Mouse (Mus musculus): Measurements from ENCODE around the gene Bcl9l. TPM values are rescaled to one million over a fixed set of nuclear protein-coding genes. Genes with fewer than 3 reads are reported as not detected.
A peak's percentile ranks its signal among the peaks of the same experiment; 100 is the strongest.

The Bcl9l gene
- polyA plus RNA-seq, 1 experiment from 2014 or later = 11.1 TPM

DNA sequence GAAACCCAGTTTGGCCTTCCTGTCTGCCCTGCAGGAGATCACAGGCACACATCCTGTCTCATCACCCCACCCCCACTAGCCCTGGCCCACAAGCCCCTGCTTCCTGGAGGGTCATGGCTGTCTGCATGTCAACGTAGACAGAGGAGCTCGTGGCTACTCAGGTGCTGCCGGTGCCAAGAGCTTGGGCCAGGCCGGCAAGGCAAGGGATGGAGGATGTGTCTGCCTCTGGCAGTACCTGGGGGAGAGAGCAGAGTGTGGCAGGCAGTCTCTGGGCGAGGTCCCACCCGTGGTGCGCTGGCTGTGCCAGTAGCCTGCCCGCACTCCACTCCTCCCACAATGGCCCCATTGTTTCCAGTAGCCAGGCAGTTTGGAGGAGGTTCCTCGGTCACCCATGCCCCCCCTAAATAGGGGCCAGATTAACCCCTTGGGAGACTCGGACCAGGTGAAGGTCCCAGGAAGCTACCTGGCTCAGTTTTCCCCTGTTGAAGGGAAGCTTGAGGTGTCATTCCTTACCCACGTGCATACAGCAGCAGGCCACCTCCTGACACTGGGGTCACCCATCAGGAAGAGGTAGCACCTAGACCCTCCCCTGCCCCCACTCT lies 11.7 kb downstream of the Bcl9l start:
- Histone ChIP-seq H3K9me3 (replicated peaks; ENCODE audit: control insufficient read depth, low read length) (no peaks in the 10 kb centered on the region), H3K27ac (ENCODE audit: low read length) (peak overlapping the region; percentile 98), H3K36me3 (ENCODE audit: control insufficient read depth, insufficient read depth) (0 out of 2 replicates have a peak, but pooled peaks cover 2% of the 10 kb centered on the region), H3K4me3 (ENCODE audit: low read length) (peak overlapping the region; percentile 5; the same call in 1 of the 2 replicates), H3K27me3 (ENCODE audit: control insufficient read depth, insufficient read depth, low read length) (no peaks in the 10 kb centered on the region), H3K4me2 (ENCODE audit: low read depth, low read length) (peak overlapping the region; percentile 27), H3K4me1 (ENCODE audit: control insufficient read depth, insufficient read depth, low read length) (peaks cover 93% of the 10 kb centered on the region), H3K9ac (ENCODE audit: low read length) (peak overlapping the region; percentile 70)
- 27% methylated on average over 11 of the region's 11 CpGs for WGBS
- ATAC-seq (replicated peaks; ENCODE audit: extremely low read depth, insufficient read depth, low FRiP score) = no peak

DNA sequence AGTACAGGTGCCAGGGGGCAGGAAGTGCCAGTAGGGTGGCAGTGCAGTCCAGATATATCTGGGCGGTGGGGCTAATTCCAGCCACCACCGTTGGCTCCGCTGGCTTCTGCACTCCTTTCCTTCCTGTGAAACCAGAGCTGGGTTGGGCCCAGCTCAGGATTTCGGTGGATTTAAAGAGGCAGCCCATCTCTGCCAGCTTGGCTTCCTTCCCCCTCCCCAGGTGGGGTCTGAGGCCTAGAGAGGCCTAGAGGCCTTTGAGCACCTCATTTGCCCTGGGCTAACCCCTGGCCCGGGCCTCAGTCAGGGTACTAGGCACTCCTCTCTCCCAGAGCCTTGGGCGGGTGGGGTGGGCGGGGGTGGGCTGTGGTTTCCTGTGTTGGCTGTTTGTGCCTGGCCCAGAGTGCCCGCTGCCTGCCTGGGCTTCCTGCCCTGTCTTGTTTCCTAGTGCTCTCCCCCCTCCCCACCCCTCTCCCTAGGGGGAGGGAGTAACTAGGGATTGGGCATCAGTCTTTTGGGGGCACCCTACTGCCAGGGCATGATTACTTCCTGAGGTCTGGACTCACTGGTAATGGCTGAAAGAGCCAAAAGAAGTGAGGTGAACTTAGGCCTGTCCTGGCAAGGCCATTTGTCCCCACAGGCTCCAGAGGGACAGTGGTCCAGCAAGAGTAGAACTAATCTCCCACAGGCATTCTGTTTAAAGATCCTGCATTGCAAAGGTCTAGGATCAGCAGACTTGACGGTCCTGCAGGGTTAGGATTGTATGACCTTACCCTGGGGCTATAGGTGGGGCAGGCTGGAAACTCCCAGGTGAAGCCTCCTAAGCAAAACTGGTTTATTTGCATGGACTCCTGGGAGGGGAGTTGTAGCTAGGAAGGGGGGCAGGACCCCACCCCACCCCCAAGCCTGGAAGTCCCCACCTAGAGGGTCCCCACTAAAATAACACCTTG lies 12.5 kb downstream of the Bcl9l start:
- H3K9ac ChIP-seq (ENCODE audit: low read length) = peak overlapping the region; percentile 70
- no peak for ATAC-seq (replicated peaks; ENCODE audit: extremely low read depth, insufficient read depth, low FRiP score)
- peak overlapping the region; percentile 27 for H3K4me2 ChIP-seq (ENCODE audit: low read depth, low read length)
- H3K36me3 ChIP-seq (ENCODE audit: control insufficient read depth, insufficient read depth) = 0 out of 2 replicates have a peak, but pooled peaks cover 2% of the 10 kb centered on the region
- peak overlapping the region; percentile 98 for H3K27ac ChIP-seq (ENCODE audit: low read length)
- 44% methylated on average over 9 of the region's 9 CpGs for WGBS
- peak overlapping the region; percentile 5; the same call in 1 of the 2 replicates for H3K4me3 ChIP-seq (ENCODE audit: low read length)
- no peaks in the 10 kb centered on the region for H3K9me3 ChIP-seq (replicated peaks; ENCODE audit: control insufficient read depth, low read length)
- H3K4me1 ChIP-seq (ENCODE audit: control insufficient read depth, insufficient read depth, low read length) = peaks cover 90% of the 10 kb centered on the region
- no peaks in the 10 kb centered on the region for H3K27me3 ChIP-seq (ENCODE audit: control insufficient read depth, insufficient read depth, low read length)

DNA sequence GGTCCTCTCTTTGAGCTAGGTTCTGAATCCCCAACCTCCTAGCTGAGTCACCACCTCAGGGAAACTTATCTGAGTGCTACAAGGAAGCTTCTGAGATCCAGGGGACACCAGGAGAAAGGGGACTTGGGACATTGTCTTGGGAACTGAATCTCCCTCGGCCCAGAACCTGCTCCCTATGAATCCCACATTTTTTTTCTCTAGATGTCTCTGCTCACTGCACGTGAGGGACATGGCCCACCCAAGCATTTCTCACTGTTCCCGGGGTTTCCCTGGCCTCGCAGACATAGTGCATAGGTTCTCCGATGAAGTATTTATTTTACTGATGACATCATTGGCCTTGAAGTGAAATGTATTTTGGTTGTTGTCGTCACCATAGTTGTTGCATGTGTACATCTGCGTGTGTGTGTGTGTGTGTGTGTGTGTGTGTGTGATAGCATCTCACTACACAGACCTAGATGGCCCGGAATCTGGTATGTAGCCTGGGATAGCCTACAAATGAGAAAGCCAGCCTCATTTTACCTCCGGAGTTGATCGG lies 13.3 kb downstream of the Bcl9l start:
- H3K4me1 ChIP-seq (ENCODE audit: control insufficient read depth, insufficient read depth, low read length) = peaks cover 90% of the 10 kb centered on the region
- H3K36me3 ChIP-seq (ENCODE audit: control insufficient read depth, insufficient read depth) = peaks cover 4% of the 10 kb centered on the region; the same call in 1 of the 2 replicates
- no peaks in the 10 kb centered on the region for H3K9me3 ChIP-seq (replicated peaks; ENCODE audit: control insufficient read depth, low read length)
- 73% methylated on average over 10 of the region's 10 CpGs for WGBS
- ATAC-seq (replicated peaks; ENCODE audit: extremely low read depth, insufficient read depth, low FRiP score) = no peak
- H3K27me3 ChIP-seq (ENCODE audit: control insufficient read depth, insufficient read depth, low read length) = no peaks in the 10 kb centered on the region
- peak overlapping the region; percentile 98; the same call in 1 of the 2 replicates for H3K27ac ChIP-seq (ENCODE audit: low read length)
- H3K9ac ChIP-seq (ENCODE audit: low read length) = no peak overlapping the region
- no peak overlapping the region for H3K4me3 ChIP-seq (ENCODE audit: low read length)
- no peak overlapping the region for H3K4me2 ChIP-seq (ENCODE audit: low read depth, low read length)

DNA sequence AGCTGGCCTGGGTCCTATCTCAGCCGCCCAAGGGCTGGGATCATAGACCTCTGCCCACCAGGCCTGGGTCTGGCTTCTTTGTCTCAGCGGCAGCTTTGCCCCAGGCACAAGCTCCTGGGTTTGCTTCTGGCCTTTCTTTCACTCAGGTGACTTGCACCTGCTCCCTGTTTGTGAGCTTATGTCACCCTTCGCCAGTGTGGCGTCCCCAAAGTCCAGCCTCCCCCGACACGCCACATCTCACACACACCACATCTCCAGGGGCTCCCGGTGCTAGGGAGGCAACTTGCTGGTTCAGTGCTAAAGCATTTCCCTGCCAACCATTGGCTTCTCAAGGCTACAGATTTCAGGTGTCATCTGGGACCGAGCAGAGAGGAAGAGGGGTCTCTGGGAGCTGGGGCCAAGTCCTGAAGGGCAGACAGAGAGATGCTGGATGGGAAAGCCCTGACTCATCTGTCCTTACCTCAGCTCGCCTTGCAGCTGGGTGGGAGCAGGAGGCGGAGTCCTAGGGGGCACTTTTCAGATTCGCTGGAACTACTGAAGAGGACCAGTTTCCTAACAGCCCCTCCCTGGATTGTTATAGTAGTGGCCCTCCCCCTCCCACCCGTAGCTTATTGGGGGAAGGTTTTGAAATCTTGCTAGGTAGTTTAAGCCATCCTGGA lies 14.3 kb downstream of the Bcl9l start:
- WGBS = 45% methylated on average over 12 of the region's 12 CpGs
- no peak for ATAC-seq (replicated peaks; ENCODE audit: extremely low read depth, insufficient read depth, low FRiP score)

DNA sequence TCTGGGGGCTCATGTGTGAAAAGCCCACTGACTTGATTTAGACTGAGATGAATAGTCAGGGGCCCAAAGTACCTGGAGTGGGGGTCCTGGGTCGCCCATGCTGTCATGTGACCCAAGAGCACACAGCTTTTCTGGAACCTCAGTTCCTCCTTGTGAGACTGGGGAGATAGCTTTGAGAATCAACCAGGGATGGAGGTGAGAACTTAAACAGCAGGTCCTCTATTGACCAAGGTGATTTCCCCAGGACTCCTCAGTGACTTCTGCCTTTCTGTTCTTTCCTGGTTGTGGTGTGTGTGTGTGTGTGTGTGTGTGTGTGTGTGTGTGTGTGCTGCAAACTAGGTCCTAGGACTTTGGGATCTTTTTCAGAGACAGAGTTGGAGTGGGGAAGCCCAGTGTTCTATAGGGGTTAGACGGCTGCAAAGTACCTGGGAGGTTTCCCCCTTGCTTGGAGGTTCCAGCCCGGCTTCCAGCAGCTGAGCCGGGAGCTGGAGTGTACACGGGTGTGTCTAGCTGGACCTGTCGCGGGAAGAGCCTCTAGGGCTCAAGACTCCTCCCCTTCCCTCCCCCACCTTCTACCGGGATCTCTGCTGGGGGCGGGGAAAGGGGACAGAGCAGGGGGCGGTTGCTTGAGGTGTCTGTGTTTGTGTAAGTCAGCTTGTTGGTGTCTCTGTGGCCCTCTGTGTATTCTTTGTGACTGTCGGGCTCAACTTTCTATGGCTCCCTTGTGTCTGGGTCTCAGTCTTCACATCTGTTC lies 15.2 kb downstream of the Bcl9l start:
- Histone ChIP-seq H3K36me3 (ENCODE audit: control insufficient read depth, insufficient read depth) (peaks cover 7% of the 10 kb centered on the region), H3K4me3 (ENCODE audit: low read length) (peak overlapping the region; percentile 61), H3K27me3 (ENCODE audit: control insufficient read depth, insufficient read depth, low read length) (no peaks in the 10 kb centered on the region), H3K9me3 (replicated peaks; ENCODE audit: control insufficient read depth, low read length) (no peaks in the 10 kb centered on the region), H3K9ac (ENCODE audit: low read length) (peak overlapping the region; percentile 86), H3K4me2 (ENCODE audit: low read depth, low read length) (peak overlapping the region; percentile 91), H3K4me1 (ENCODE audit: control insufficient read depth, insufficient read depth, low read length) (peaks cover 85% of the 10 kb centered on the region), H3K27ac (ENCODE audit: low read length) (peak overlapping the region; percentile 100)
- ATAC-seq (replicated peaks; ENCODE audit: extremely low read depth, insufficient read depth, low FRiP score) = peak; percentile 10
- WGBS = 2% methylated on average over 11 of the region's 11 CpGs

More for the DNA sequence above, 14.3 kb downstream of the Bcl9l start:
- H3K4me2 ChIP-seq (ENCODE audit: low read depth, low read length) = peak overlapping the region; percentile 91
- no peaks in the 10 kb centered on the region for H3K27me3 ChIP-seq (ENCODE audit: control insufficient read depth, insufficient read depth, low read length)
- no peak overlapping the region for H3K4me3 ChIP-seq (ENCODE audit: low read length)
- H3K36me3 ChIP-seq (ENCODE audit: control insufficient read depth, insufficient read depth) = peaks cover 3% of the 10 kb centered on the region; the same call in 1 of the 2 replicates
- H3K9me3 ChIP-seq (replicated peaks; ENCODE audit: control insufficient read depth, low read length) = no peaks in the 10 kb centered on the region
- H3K4me1 ChIP-seq (ENCODE audit: control insufficient read depth, insufficient read depth, low read length) = peaks cover 90% of the 10 kb centered on the region
- peak overlapping the region; percentile 100 for H3K27ac ChIP-seq (ENCODE audit: low read length)
- peak overlapping the region; percentile 86 for H3K9ac ChIP-seq (ENCODE audit: low read length)

DNA sequence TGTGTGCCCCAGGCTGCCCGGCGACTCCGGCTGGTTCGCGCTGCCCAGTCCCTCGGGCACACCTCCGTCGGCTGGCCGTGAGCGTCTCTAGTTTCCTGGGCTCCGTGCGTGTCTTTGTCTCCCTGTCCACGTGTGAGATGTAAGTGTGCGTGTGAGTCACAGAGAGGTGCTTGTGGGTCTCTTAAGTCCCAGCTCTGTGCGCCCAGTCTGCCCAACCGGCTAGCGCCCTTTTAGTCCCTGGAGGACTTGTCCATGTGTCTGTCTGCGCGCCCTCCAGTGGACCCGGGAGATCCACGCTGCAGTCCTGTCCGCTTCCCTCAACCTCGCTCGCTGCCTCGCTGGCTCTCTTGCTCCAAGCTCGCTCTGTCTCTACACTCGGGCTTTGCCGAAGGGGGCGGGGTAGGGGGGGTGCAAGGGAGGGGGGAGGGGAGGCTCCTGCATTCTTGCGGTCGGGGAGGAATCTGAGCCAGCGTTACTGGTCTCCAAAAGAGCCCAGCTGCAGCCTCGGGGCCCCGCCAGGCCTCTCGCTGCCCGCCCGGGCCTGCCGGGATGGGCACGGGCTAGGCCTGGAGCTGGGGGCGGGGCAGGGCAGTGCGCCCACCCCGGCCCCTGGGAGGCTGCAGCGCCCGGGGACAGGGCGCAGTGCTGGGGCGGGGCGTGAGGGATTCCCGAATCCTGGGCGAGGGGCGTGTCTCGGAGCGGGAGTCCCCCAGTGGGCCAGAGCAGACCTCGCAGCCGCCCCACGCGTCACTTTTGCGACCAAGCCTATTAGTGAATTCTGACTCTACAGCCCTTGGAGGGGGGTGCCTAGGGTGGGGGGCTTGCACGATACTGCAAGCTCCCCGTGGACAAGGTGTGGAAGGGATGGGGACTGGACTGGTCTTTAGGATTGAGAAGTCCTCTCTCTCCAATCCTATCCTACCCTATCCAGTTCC lies 16.1 kb downstream of the Bcl9l start:
- WGBS = under 1% methylated on average over 58 of the region's 59 CpGs
- ATAC-seq (replicated peaks; ENCODE audit: extremely low read depth, insufficient read depth, low FRiP score) = peak; percentile 78

DNA sequence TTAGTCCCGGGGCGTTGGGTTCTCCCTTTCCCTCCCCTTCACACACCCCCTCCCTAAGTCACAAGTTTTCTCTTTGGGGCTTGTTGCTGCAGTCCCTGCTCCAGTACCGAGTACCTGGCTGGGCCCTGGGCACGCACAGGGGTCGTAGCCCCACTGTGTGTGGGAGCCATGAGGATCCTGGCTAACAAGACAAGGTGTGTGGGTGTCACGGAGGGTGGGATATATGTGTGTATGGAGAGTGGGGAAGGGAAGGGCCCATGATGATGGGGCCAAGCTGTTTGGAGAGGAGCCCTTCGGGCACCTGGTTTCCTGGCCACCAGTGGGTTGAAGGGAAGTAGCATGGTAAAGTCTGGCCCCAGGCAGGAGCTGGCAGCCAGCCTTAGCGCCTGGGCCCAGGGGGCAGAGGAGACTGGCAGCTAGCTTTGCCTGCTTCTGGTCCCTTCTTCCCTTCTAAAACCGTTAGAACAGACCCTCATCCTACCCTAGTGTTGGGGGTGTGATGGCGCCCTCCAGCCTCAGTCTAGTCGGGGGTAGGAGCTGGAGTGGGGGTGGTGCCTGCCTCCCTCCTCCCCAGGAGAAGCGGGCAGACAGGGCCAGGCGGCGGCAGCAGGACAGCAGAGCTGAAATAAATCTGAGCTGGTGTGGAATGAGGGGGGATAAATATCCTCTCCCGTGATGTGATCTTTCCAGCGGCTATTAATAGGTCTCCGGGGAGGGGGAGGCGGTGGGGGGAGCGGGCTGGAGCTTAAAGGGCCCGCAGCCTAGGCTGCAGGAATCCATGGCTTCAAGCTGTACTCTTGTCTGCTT lies 16.9 kb downstream of the Bcl9l start:
- WGBS = 7% methylated on average over 18 of the region's 20 CpGs
- Histone ChIP-seq H3K27me3 (ENCODE audit: control insufficient read depth, insufficient read depth, low read length) (no peaks in the 10 kb centered on the region), H3K9me3 (replicated peaks; ENCODE audit: control insufficient read depth, low read length) (no peaks in the 10 kb centered on the region), H3K4me2 (ENCODE audit: low read depth, low read length) (peak overlapping the region; percentile 91), H3K4me1 (ENCODE audit: control insufficient read depth, insufficient read depth, low read length) (peaks cover 68% of the 10 kb centered on the region), H3K9ac (ENCODE audit: low read length) (peak overlapping the region; percentile 86), H3K36me3 (ENCODE audit: control insufficient read depth, insufficient read depth) (peaks cover 10% of the 10 kb centered on the region), H3K4me3 (ENCODE audit: low read length) (peak overlapping the region; percentile 61), H3K27ac (ENCODE audit: low read length) (peak overlapping the region; percentile 100)
- ATAC-seq (replicated peaks; ENCODE audit: extremely low read depth, insufficient read depth, low FRiP score) = peak; percentile 42

More for the DNA sequence above, 16.1 kb downstream of the Bcl9l start:
- peak overlapping the region; percentile 61 for H3K4me3 ChIP-seq (ENCODE audit: low read length)
- no peaks in the 10 kb centered on the region for H3K27me3 ChIP-seq (ENCODE audit: control insufficient read depth, insufficient read depth, low read length)
- H3K9me3 ChIP-seq (replicated peaks; ENCODE audit: control insufficient read depth, low read length) = no peaks in the 10 kb centered on the region
- peak overlapping the region; percentile 100 for H3K27ac ChIP-seq (ENCODE audit: low read length)
- peak overlapping the region; percentile 91 for H3K4me2 ChIP-seq (ENCODE audit: low read depth, low read length)
- H3K4me1 ChIP-seq (ENCODE audit: control insufficient read depth, insufficient read depth, low read length) = peaks cover 76% of the 10 kb centered on the region
- peaks cover 10% of the 10 kb centered on the region for H3K36me3 ChIP-seq (ENCODE audit: control insufficient read depth, insufficient read depth)
- H3K9ac ChIP-seq (ENCODE audit: low read length) = peak overlapping the region; percentile 86

Data from heart, embryonic 16.5 days (tissue).